Mouse (Mus musculus): Measurements from ENCODE around the gene Cyp4f39. TPM values are rescaled to one million over a fixed set of nuclear protein-coding genes. Genes with fewer than 3 reads are reported as not detected.
"Not testable (repeated sequence)": the region's sequence is repeated elsewhere in the genome, so short reads cannot be mapped to it uniquely, and the experiment has no call there.

Cyp4f39 gene
- polyA plus RNA-seq, 1 experiment from 2014 or later = 0.99 TPM

- Histone ChIP-seq H3K36me3 (replicated peaks; ENCODE audit: control insufficient read depth, insufficient read depth) (no peaks in the 10 kb centered on the region), H3K4me2 (replicated peaks) (no peak overlapping the region), H3K27me3 (ENCODE audit: control insufficient read depth, insufficient read depth, low read length) (no peaks in the 10 kb centered on the region), H3K4me1 (replicated peaks; ENCODE audit: control insufficient read depth, insufficient read depth, low read length) (0 out of 2 replicates have a peak, but pooled peaks cover 6% of the 10 kb centered on the region), H3K4me3 (replicated peaks; ENCODE audit: low read length) (no peak overlapping the region), H3K9me3 (ENCODE audit: control insufficient read depth, low read length) (no peaks in the 10 kb centered on the region), H3K9ac (no peak overlapping the region), H3K27ac (no peak overlapping the region)
- no peak for DNase-seq (ENCODE audit: low spot score)
- ATAC-seq (ENCODE audit: low FRiP score) = no peak
- 82% methylated on average over 6 of the region's 6 CpGs for WGBS
Measured at GRCm38 (mm10) chr17:32534068-32534467, 81.5 kb downstream of the Cyp4f39 start.

- peak; percentile 91 for ATAC-seq (ENCODE audit: low FRiP score)
- H3K4me1 ChIP-seq (replicated peaks; ENCODE audit: control insufficient read depth, insufficient read depth, low read length); H3K27ac ChIP-seq; H3K36me3 ChIP-seq (replicated peaks; ENCODE audit: control insufficient read depth, insufficient read depth); H3K27me3 ChIP-seq (ENCODE audit: control insufficient read depth, insufficient read depth, low read length); H3K9me3 ChIP-seq (ENCODE audit: control insufficient read depth, low read length): not testable (repeated sequence)
- Histone ChIP-seq H3K9ac (peak within 1 kb of the TSS; percentile 57), H3K4me3 (replicated peaks; ENCODE audit: low read length) (peak within 1 kb of the TSS; percentile 38), H3K4me2 (replicated peaks) (peak within 1 kb of the TSS; percentile 62)
- peak; percentile 82 for DNase-seq (ENCODE audit: low spot score)
- WGBS = 19% methylated on average over 5 of the region's 5 CpGs
Measured at GRCm38 (mm10) chr17:32536051-32536866, 83.7 kb downstream of the Cyp4f39 start, which contains the start of gene Cyp4f16. Cyp4f16 (plus strand) TSS chr17:32536558.

GRCm38 (mm10) chr17:32536867-32537250 is 84.3 kb downstream of the Cyp4f39 start:
- ATAC-seq (ENCODE audit: low FRiP score) = no peak
- Histone ChIP-seq H3K27ac (no peak overlapping the region), H3K9me3 (ENCODE audit: control insufficient read depth, low read length) (no peaks in the 10 kb centered on the region), H3K4me2 (replicated peaks) (peak overlapping the region; percentile 62), H3K27me3 (ENCODE audit: control insufficient read depth, insufficient read depth, low read length) (no peaks in the 10 kb centered on the region), H3K9ac (peak overlapping the region; percentile 57), H3K4me3 (replicated peaks; ENCODE audit: low read length) (peak overlapping the region; percentile 38), H3K36me3 (replicated peaks; ENCODE audit: control insufficient read depth, insufficient read depth) (no peaks in the 10 kb centered on the region), H3K4me1 (replicated peaks; ENCODE audit: control insufficient read depth, insufficient read depth, low read length) (0 out of 2 replicates have a peak, but pooled peaks cover 6% of the 10 kb centered on the region)
- DNase-seq (ENCODE audit: low spot score) = no peak
- WGBS = 69% methylated on average over 5 of the region's 5 CpGs

Other genes starting within 250 kb of the Cyp4f39 start
- gene Brd4, start 168.0 kb upstream of the Cyp4f39 start, polyA plus RNA-seq (2014; fragmentation: Nextera tagmentation; extraction: Ambion mirVana) = 87.9 and 89.3 TPM in 2 replicates
- gene Akap8, start 131.5 kb upstream of the Cyp4f39 start, polyA plus RNA-seq (2014; fragmentation: Nextera tagmentation; extraction: Ambion mirVana) = 41.8 and 46.2 TPM in 2 replicates
- gene Akap8l, start 102.1 kb upstream of the Cyp4f39 start, polyA plus RNA-seq (2014; fragmentation: Nextera tagmentation; extraction: Ambion mirVana) = 111 and 121 TPM in 2 replicates
- 45.9 and 47.5 TPM in 2 replicates for gene Wiz, start 63.3 kb upstream of the Cyp4f39 start, polyA plus RNA-seq (2014; fragmentation: Nextera tagmentation; extraction: Ambion mirVana)
- 0.62 and 0.80 TPM in 2 replicates for gene Rasal3, start 49.1 kb upstream of the Cyp4f39 start, polyA plus RNA-seq (2014; fragmentation: Nextera tagmentation; extraction: Ambion mirVana)
- gene Pglyrp2, start 28.6 kb upstream of the Cyp4f39 start, polyA plus RNA-seq (2014; fragmentation: Nextera tagmentation; extraction: Ambion mirVana) = not detected in 2 replicates
- 6.8 and 10.5 TPM in 2 replicates for gene Cyp4f17, start 53.3 kb downstream of the Cyp4f39 start, polyA plus RNA-seq (2014; fragmentation: Nextera tagmentation; extraction: Ambion mirVana)
- 15.2 and 17.1 TPM in 2 replicates for gene Cyp4f16, start 83.8 kb downstream of the Cyp4f39 start, polyA plus RNA-seq (2014; fragmentation: Nextera tagmentation; extraction: Ambion mirVana)
- gene Cyp4f37, start 168.6 kb downstream of the Cyp4f39 start, polyA plus RNA-seq (2014; fragmentation: Nextera tagmentation; extraction: Ambion mirVana) = 0.37 and 0.60 TPM in 2 replicates
- not detected in 2 replicates for gene Cyp4f40, start 206.2 kb downstream of the Cyp4f39 start, polyA plus RNA-seq (2014; fragmentation: Nextera tagmentation; extraction: Ambion mirVana)
- gene Cyp4f15, start 232.9 kb downstream of the Cyp4f39 start, polyA plus RNA-seq (2014; fragmentation: Nextera tagmentation; extraction: Ambion mirVana) = 2.2 and 2.5 TPM in 2 replicates